Mouse (Mus musculus) thymus, adult 2 months (tissue): ENCODE results near the gene Catsperd.

Source experiments
- CTCF ChIP-seq: fragments of 200-500 bp; IDR thresholded peaks from 2 replicates; pipeline ENCODE4 v1.5.1; 2012; ENCODE audit warnings: mild to moderate bottlenecking, control low read depth, low read length, moderate library complexity, borderline replicate concordance; ENCODE audit not compliant: control insufficient read depth, poor library complexity, insufficient read depth; ENCODE audit errors: extremely low read depth
- POLR2A ChIP-seq: fragments of 200-500 bp; IDR thresholded peaks from 2 replicates; pipeline ENCODE4 v1.6.1; 2012; ENCODE audit warnings: mild to moderate bottlenecking, low read length, control low read depth, moderate library complexity; ENCODE audit not compliant: control insufficient read depth, poor library complexity, insufficient read depth; ENCODE audit errors: extremely low read depth

DNA sequence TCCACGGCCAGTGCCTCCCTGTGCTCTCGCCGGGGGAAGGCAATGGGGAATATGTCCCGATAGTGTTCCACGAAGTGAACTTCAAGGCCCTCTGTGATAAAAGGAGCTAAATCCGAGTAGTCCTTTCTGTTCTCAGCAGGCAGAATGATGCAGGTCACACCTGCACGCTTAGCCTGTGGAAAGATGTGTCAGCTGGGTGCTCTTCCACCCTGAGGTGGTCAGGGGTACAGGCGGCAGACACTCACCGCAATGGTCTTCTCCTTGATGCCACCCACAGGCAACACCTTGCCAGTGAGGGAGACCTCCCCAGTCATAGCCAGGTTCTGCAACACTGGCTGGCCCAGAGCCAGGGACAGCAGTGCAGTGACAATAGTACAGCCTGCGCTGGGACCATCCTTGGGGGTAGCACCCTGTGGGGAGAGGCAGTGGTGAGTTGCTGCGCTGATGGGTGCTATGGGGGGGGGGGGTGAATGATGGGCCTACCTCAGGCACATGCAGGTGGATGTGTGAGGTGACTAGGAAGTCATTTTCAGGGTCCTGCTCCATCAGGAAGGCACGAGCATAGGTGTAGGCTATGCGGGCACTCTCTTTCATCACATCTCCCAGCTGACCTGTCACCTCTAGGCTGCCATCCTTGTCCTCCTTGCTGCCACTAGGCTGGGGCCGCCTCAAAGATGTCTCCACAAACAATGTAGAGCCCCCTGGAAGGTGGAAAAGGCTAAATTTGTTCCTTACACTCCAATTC is 13.4 kb upstream of the Catsperd start:
- TF ChIP-seq POLR2A (no peak), CTCF (no peak)
